Mouse (Mus musculus): ENCODE data around the gene Rpf2.

The Rpf2 gene

GRCm38 (mm10) chr10:40257414-40258255 is 10.8 kb upstream of the Rpf2 start, which contains the start of gene Gtf3c6:
Gene Gtf3c6, minus strand, starts transcription at chr10:40258108.
- in situ Hi-C loops (cut with MboI; ENCODE audit: unreplicated experiment in 2 of 2), result loop anchor here (5.0 to 25.0 kb wide), 8 partner anchors 45 to 1047 kb away; partner anchors contain the start of genes Ak9 (in 1 of the 2), Amd1 (in 1 of the 2), Cdc40 (in 1 of the 2) and Fig4 (in 1 of the 2)

GRCm38 (mm10) chr10:40256716-40257115 is 9.9 kb upstream of the Rpf2 start:
- in situ Hi-C loops (cut with MboI; ENCODE audit: unreplicated experiment in 2 of 2), result loop anchor here (5.0 to 25.0 kb wide), 8 partner anchors 46 to 1048 kb away; partner anchors contain the start of genes Ak9 (in 1 of the 2), Amd1 (in 1 of the 2), Cdc40 (in 1 of the 2) and Fig4 (in 1 of the 2)

- in situ Hi-C loops (cut with MboI; ENCODE audit: unreplicated experiment in 2 of 2), result loop anchor here (10.0 to 25.0 kb wide), 4 partner anchors 586 to 1054 kb away; partner anchors contain the start of genes Ak9 (in 1 of the 2), Cdc40 (in 1 of the 2), Fig4 (in 1 of the 2) and Wasf1 (in 1 of the 2)
Observed at GRCm38 (mm10) chr10:40250969-40251368, 4.1 kb upstream of the Rpf2 start.

GRCm38 (mm10) chr10:40249625-40250024 is 2.8 kb upstream of the Rpf2 start:
- in situ Hi-C loops (cut with MboI; ENCODE audit: unreplicated experiment in 2 of 2), result loop anchor here (10.0 to 25.0 kb wide), 4 partner anchors 588 to 1055 kb away; partner anchors contain the start of genes Ak9 (in 1 of the 2), Cdc40 (in 1 of the 2), Fig4 (in 1 of the 2) and Wasf1 (in 1 of the 2)

GRCm38 (mm10) chr10:40247166-40247716 is 405 bp upstream of the Rpf2 start:
- in situ Hi-C loops (cut with MboI; ENCODE audit: unreplicated experiment in 2 of 2), result no loop called here

- in situ Hi-C loops (cut with MboI; ENCODE audit: unreplicated experiment in 2 of 2), result no loop called here
Observed at GRCm38 (mm10) chr10:40237826-40238225, 9.0 kb downstream of the Rpf2 start.

GRCm38 (mm10) chr10:40233241-40233640 is 13.6 kb downstream of the Rpf2 start:
- in situ Hi-C loops (cut with MboI; ENCODE audit: unreplicated experiment in 2 of 2), result no loop called here

- in situ Hi-C loops (cut with MboI; ENCODE audit: unreplicated experiment in 2 of 2), result no loop called here
Observed at GRCm38 (mm10) chr10:40232442-40232841, 14.4 kb downstream of the Rpf2 start.

- in situ Hi-C loops (cut with MboI; ENCODE audit: unreplicated experiment in 2 of 2), result no loop called here
Observed at GRCm38 (mm10) chr10:40229725-40230124, 17.1 kb downstream of the Rpf2 start.

GRCm38 (mm10) chr10:40227660-40228303 is 19.1 kb downstream of the Rpf2 start:
- in situ Hi-C loops (cut with MboI; ENCODE audit: unreplicated experiment in 2 of 2), result no loop called here

GRCm38 (mm10) chr10:40218874-40219273 is 28.0 kb downstream of the Rpf2 start:
- in situ Hi-C loops (cut with MboI; ENCODE audit: unreplicated experiment in 2 of 2), result loop anchor here (10.0 to 25.0 kb wide), 3 partner anchors 264 to 682 kb away; no protein-coding TSS in a partner anchor

- in situ Hi-C loops (cut with MboI; ENCODE audit: unreplicated experiment in 2 of 2), result loop anchor here (5.0 to 25.0 kb wide), 7 partner anchors 75 to 1040 kb away; no protein-coding TSS in a partner anchor
Observed at GRCm38 (mm10) chr10:40212443-40213169, 34.2 kb downstream of the Rpf2 start.

GRCm38 (mm10) chr10:40195001-40195400 is 51.8 kb downstream of the Rpf2 start:
- in situ Hi-C loops (cut with MboI; ENCODE audit: unreplicated experiment in 2 of 2), result no loop called here

GRCm38 (mm10) chr10:40192010-40192935 is 54.6 kb downstream of the Rpf2 start:
- in situ Hi-C loops (cut with MboI; ENCODE audit: unreplicated experiment in 2 of 2), result no loop called here

- in situ Hi-C loops (cut with MboI; ENCODE audit: unreplicated experiment in 2 of 2), result no loop called here
Observed at GRCm38 (mm10) chr10:40191338-40191979, 55.4 kb downstream of the Rpf2 start.

GRCm38 (mm10) chr10:40190871-40191270 is 56.0 kb downstream of the Rpf2 start:
- in situ Hi-C loops (cut with MboI; ENCODE audit: unreplicated experiment in 2 of 2), result no loop called here

- in situ Hi-C loops (cut with MboI; ENCODE audit: unreplicated experiment in 2 of 2), result no loop called here
Observed at GRCm38 (mm10) chr10:40189689-40190088, 57.1 kb downstream of the Rpf2 start.

- in situ Hi-C loops (cut with MboI; ENCODE audit: unreplicated experiment in 2 of 2), result no loop called here
Observed at GRCm38 (mm10) chr10:40188831-40189230, 58.0 kb downstream of the Rpf2 start.
